Mouse (Mus musculus): ENCODE data around the gene Rnpepl1.
A peak's percentile ranks its signal among the peaks of the same experiment; 100 is the strongest.

Gene Rnpepl1

GRCm38 (mm10) chr1:92910239-92910885 lies at the start of gene Rnpepl1:
Gene Rnpepl1 (plus strand): TSS chr1:92910783.
- DNase-seq (ENCODE audit: low spot score), result peak; percentile 29

DNA sequence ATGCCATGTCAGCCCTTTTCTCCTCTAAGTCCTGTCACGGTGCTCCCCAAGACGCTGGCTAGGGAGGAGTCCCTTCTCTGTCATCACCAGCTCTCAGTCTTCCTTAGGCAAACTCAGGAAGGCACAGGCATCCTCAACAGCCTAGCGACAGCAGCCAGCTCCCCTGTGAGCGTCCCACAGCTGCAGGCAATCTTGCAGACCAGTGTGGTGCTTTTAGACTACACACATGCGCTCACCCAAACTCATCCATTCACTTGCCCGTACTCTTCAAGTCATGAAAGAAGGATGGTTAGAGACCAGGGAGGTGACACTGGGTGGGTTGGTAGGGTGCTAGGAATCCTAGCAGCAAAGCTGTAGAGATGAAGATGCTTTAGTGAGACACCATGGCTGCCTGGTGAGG lies 49.1 kb upstream of the Rnpepl1 start:
- DNase-seq (ENCODE audit: low spot score), result no peak

- no peak for DNase-seq (ENCODE audit: low spot score)
Observed at GRCm38 (mm10) chr1:92863268-92863667, 47.3 kb upstream of the Rnpepl1 start.

DNA sequence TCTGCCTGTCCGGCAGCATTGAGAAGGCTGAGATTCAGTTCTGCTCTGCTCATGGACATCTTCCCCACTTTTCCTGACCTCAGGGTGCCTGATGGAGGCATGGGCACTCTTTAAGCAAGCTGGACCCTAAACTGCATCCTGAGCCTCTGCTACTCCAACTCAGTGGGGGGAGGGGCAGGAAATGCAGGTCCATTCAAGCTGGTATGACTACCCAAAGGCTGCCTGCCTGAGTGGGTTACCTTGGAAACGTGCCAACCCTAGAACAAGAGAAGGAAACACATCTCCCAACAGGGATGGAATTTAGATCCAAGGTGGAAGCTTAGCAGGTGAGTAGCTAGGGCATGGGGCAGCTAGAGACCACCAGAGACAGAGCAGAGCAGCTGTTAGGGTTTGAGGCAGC lies 44.4 kb upstream of the Rnpepl1 start:
- no peak for DNase-seq (ENCODE audit: low spot score)

GRCm38 (mm10) chr1:92869985-92870384 lies 40.6 kb upstream of the Rnpepl1 start:
- no peak for DNase-seq (ENCODE audit: low spot score)

DNA sequence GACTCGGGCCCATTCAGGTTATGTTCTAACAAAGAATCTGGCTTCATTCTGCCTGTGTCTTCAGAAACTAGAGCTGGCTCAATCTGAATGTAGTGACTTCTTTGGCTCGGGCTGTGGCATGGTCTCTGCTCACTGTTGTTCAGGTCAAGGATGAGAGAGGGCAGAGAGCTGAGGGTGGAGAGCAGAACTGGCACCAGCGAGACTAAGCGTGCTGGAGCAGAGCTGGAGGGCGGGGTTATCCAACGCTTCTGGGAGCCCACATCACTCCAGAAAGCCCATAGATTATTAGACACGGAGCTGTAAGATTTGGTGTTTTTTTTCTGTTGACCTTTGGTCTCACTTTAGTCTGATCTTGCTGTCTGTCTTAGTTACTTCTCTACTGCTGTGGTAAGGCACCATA lies 37.9 kb upstream of the Rnpepl1 start:
- DNase-seq (ENCODE audit: low spot score), result no peak

DNA sequence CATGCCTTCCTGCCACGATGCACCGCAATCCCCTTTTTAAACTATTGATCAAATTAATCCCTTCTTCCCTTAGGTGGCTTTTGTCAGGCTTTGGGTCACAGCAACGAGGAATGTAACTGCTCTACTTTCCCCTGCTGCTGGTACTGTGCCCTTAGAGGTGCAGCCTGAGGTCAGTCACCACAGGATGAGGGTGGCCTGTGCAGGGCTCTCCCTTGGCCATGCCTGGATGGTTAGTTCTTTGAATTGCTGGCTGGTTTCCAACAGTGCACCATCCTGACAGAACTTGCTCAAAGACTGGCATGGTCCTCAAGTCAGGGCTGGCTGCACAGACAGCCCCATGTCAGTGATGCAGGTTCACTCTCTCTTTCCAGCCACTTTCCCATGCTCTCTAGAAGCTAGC lies 36.6 kb upstream of the Rnpepl1 start:
- DNase-seq (ENCODE audit: low spot score), result no peak

DNA sequence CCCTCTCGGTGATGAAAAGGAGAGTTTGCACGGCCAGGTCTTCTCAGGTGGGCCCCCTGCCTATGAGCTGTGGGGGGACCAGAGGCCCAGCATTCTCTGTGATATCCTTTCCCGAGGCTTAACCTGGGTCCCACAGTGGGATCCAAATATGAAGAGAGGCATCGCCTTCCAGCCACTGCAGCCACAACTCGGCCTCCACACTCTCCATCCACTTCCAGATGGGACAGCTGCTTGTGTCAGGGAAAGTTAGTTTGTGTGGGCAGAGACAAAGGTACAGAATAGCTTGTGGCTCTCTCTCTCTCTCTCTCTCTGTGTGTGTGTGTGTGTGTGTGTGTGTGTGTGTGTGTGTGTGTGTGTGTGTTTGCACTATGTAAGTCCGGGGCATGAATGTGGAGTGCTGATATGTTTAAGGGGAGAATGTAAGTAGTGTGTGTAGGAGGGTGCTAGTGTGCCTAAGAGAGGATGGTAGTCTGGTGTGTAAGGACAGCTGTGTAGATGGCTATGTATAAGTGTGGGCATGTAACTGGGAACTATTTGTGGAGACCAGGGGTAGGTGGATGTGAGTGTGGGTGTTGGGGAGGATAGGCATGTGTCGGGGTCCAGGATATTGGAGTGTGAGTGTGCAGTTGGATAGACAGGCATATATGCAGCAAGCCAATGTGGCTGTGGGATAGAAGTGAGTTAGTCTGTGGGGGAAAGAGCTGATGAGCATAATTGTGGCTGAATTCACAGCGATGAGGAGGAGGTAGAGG lies 35.0 kb upstream of the Rnpepl1 start:
- DNase-seq (ENCODE audit: low spot score), result no peak

GRCm38 (mm10) chr1:92877431-92877978 lies 33.1 kb upstream of the Rnpepl1 start:
- DNase-seq (ENCODE audit: low spot score), result no peak

DNA sequence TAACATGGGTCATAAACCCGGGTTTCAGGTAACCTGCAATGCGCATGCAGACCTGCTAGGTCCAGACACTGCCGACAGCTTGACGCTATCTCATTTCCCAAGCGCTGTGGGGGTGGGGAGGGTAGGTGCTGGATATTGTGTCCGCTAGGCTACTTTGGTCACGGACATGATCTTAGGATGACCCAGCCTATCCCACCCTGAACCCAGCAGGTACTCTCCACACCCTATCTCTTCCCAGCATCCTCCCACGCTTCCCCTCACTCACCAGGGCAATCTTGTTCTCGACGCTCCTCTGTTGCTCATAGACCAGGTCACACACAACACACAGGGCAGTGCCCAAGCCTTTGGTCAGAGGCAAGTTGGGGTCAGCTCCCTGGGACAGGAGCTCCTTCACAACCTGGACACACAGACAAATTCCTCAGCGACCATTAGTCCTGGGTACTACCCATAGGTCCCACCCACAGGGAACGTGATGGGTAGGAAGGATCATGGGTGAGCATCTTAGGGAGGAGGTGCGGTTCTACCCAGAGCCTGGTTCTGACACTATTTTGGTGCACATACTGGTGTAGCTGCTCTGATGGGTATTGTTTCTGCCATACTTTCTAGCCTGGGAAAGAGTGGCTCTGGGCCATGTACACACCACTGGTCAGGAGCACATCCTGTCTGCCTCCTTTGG lies 32.4 kb upstream of the Rnpepl1 start:
- DNase-seq (ENCODE audit: low spot score), result no peak

DNA sequence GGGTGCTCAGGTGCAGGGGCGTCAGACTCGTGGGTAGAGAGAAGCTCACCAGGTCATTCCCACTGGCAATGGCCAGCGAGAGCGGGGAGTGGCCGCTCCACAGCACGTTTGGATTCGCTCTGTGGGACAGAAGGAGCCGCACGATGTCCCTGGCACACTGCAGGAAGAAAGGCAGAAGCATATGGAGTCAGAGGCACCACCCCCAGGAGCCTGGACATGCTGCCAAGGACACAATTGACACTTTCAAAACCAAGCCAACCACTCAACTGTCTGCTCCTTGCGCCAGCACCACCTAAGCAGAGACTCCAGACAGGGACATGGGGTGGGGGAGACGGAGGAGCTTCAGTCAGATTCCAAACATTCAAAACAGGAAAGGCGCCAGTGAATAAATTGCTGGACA lies 31.3 kb upstream of the Rnpepl1 start:
- DNase-seq (ENCODE audit: low spot score), result no peak

DNA sequence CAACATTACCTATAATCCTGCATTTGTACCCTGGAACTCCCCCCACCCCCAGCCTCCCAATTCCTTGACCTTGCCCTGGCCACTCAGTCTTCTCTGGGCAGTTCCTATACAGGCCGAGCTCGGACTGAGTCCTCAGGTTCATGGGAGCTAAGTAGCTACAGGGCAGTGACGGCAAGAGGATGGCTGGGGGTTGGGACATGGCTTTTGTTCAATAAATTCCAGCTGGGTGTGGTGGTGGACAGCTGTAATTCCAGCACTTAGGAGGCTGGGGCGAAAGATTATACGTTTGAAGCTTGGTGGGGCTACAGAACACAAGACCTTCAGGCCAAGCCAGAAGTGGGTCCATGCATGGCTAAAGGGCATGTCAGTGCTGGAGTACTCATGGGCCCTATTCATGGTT lies 30.5 kb upstream of the Rnpepl1 start:
- DNase-seq (ENCODE audit: low spot score), result no peak

DNA sequence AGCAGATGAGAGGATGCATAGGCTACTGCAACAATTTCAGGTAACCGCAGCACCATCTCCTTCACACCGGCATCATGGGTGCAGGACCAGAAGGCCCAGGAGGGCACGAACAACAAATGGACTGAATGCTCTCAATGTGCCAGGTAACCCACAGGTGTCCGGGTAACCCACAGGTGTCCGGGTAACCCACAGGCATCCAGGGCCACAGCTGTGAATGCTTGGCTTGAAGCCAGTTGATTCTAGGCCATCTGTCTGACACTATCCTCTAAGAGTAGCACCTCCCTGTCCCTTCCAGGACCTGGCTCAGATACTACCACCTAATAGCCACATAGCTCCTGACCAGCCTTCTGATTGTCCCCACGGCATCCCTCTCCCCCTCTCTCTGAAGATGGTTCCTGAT lies 28.6 kb upstream of the Rnpepl1 start:
- DNase-seq (ENCODE audit: low spot score), result no peak

DNA sequence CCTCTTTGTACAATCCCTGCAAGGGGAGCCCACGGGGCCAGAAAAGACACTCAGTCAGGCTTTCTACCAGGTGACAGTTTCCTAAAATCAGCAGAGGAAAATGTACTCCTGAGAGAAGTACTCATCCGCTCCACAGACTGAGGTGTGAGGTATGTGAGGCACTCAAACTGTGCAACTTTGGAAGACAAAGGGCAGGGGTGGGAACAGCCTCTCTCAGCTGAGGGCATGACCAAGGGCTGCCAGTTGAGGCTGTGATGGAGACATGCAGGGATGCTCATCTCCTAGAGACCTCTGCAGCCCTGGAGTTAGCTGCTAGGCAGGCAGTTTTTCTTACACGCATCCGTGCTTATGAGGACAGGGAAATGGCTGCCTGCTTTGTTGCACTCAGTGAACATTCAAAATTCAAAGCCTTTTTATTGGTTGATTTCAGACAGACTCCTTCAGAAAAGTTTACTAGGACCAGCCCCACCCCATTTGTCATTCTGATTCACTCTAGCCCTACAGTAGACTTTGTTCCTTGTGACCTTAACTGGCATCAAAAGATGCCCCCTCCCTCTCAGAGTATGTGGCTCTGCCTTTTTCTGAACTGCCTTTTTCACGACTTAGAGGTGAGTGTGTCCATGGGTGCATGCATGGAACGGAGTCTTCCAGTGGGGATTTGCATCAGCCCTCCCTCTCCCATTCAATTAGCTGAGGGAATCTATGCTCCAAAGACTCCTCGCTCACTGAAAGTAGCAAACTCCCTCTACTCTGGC lies 21.5 kb upstream of the Rnpepl1 start:
- DNase-seq (ENCODE audit: low spot score), result no peak

GRCm38 (mm10) chr1:92892791-92893190 lies 17.8 kb upstream of the Rnpepl1 start:
- no peak for DNase-seq (ENCODE audit: low spot score)

GRCm38 (mm10) chr1:92893896-92894295 lies 16.7 kb upstream of the Rnpepl1 start:
- no peak for DNase-seq (ENCODE audit: low spot score)

- DNase-seq (ENCODE audit: low spot score), result peak; percentile 58
Observed at GRCm38 (mm10) chr1:92895089-92895488, 15.5 kb upstream of the Rnpepl1 start.

- DNase-seq (ENCODE audit: low spot score), result no peak
Observed at GRCm38 (mm10) chr1:92902786-92903185, 7.8 kb upstream of the Rnpepl1 start, which contains the start of gene Ankmy1. Gene Ankmy1 (minus strand): TSS chr1:92902906.

GRCm38 (mm10) chr1:92903627-92904026 lies 7.0 kb upstream of the Rnpepl1 start:
- no peak for DNase-seq (ENCODE audit: low spot score)

- no peak for DNase-seq (ENCODE audit: low spot score)
Observed at GRCm38 (mm10) chr1:92905703-92906310, 4.8 kb upstream of the Rnpepl1 start.

- DNase-seq (ENCODE audit: low spot score), result peak; percentile 86
Observed at GRCm38 (mm10) chr1:92906779-92907631, 3.6 kb upstream of the Rnpepl1 start, which contains the start of gene Dusp28. Gene Dusp28 (plus strand): TSS chr1:92906981.
